Mouse (Mus musculus) left cerebral cortex, postnatal 10 days (tissue): ENCODE results near the gene Dnajc10. TPM values are rescaled to one million over a fixed set of nuclear protein-coding genes. Genes with fewer than 3 reads are reported as not detected.

ENCODE experiments used
- total RNA-seq, 2 experiments: library from RNA; stranded (reverse); gene quantifications; 2 replicates each; pipeline ENCODE4 v1.2.3; 2021

The Dnajc10 gene
- total RNA-seq, 2 experiments from 2014 or later: 65.4 to 73.3 TPM

Other genes starting within 250 kb of the Dnajc10 start
- 100 to 1,000 TPM in 1 of 2 experiments, 10 to 100 TPM in 1; 99.8 to 104 TPM for gene Pde1a, start 186.0 kb upstream of the Dnajc10 start, total RNA-seq
- gene Prdx6b, start 23.0 kb upstream of the Dnajc10 start, total RNA-seq: not detected
- gene Frzb, start 132.2 kb downstream of the Dnajc10 start, total RNA-seq: 10 to 100 TPM; 13.4 to 16.7 TPM